Mouse (Mus musculus) heart, embryonic 11.5 days (tissue): Measurements from ENCODE around the gene Caml. TPM values are rescaled to one million over a fixed set of nuclear protein-coding genes. Genes with fewer than 3 reads are reported as not detected.
"Not testable (repeated sequence)": the region's sequence is repeated elsewhere in the genome, so short reads cannot be mapped to it uniquely, and the experiment has no call there.

Experiments used
- ATAC-seq: fragments of 200-750 bp; cut with Nextera tagmentation; replicated peaks from 2 replicates; pipeline ENCODE4 v1.8.0; 2017; ENCODE audit warnings: moderate library complexity; ENCODE audit not compliant: insufficient number of reproducible peaks, low FRiP score, low TSS enrichment
- H3K27ac ChIP-seq: fragments of 300-500 bp; sonication (generic); 2 replicates; pipeline ENCODE4 v1.5.1; 2014; ENCODE audit warnings: mild to moderate bottlenecking, low read depth, low read length
- H3K27me3 ChIP-seq: fragments of 300-500 bp; sonication (generic); 2 replicates; pipeline ENCODE4 v1.6.1; 2014; ENCODE audit warnings: mild to moderate bottlenecking, low read length, mixed read lengths; ENCODE audit not compliant: control insufficient read depth, insufficient read depth
- H3K36me3 ChIP-seq: fragments of 300-500 bp; sonication (generic); 2 replicates; pipeline ENCODE4 v1.6.1; 2014; ENCODE audit warnings: mild to moderate bottlenecking, low read length, moderate library complexity, mixed read lengths; ENCODE audit not compliant: control insufficient read depth, insufficient read depth
- H3K4me1 ChIP-seq: fragments of 300-500 bp; sonication (generic); 2 replicates; pipeline ENCODE4 v1.6.1; 2014; ENCODE audit warnings: low read length; ENCODE audit not compliant: control insufficient read depth, insufficient read depth
- H3K4me2 ChIP-seq: fragments of 300-500 bp; sonication (generic); 2 replicates; pipeline ENCODE4 v1.6.1; 2014; ENCODE audit warnings: mild to moderate bottlenecking, moderate library complexity
- H3K4me3 ChIP-seq: fragments of 300-500 bp; sonication (generic); 2 replicates; pipeline ENCODE4 v1.5.1; 2014; ENCODE audit warnings: low read depth, low read length
- H3K9ac ChIP-seq: fragments of 300-500 bp; sonication (generic); 2 replicates; pipeline ENCODE4 v1.6.1; 2014; ENCODE audit warnings: mild to moderate bottlenecking, low read depth, low read length, moderate library complexity
- H3K9me3 ChIP-seq: fragments of 300-500 bp; sonication (generic); replicated peaks from 2 replicates; pipeline ENCODE4 v1.6.1; 2016; ENCODE audit warnings: low read length; ENCODE audit not compliant: control insufficient read depth
- WGBS: fragments of 180-500 bp; shearing (Covaris S2); extraction: QIAGEN DNeasy Blood & Tissue Kit; methylation state at CpG from one replicate; pipeline ENCODE4 v1.1.7; 2014; ENCODE audit not compliant: insufficient replicate concordance; 5-methylcytosine and 5-hydroxymethylcytosine counted together
- polyA plus RNA-seq: library from polyadenylated mRNA; unstranded; fragments of >200 nt; fragmentation: Nextera tagmentation; extraction: Ambion mirVana; gene quantifications from 2 replicates; pipeline ENCODE4 v1.2.1, GENCODE M21; 2014

Gene Caml
- polyA plus RNA-seq = 36.4 and 38.4 TPM in 2 replicates

DNA sequence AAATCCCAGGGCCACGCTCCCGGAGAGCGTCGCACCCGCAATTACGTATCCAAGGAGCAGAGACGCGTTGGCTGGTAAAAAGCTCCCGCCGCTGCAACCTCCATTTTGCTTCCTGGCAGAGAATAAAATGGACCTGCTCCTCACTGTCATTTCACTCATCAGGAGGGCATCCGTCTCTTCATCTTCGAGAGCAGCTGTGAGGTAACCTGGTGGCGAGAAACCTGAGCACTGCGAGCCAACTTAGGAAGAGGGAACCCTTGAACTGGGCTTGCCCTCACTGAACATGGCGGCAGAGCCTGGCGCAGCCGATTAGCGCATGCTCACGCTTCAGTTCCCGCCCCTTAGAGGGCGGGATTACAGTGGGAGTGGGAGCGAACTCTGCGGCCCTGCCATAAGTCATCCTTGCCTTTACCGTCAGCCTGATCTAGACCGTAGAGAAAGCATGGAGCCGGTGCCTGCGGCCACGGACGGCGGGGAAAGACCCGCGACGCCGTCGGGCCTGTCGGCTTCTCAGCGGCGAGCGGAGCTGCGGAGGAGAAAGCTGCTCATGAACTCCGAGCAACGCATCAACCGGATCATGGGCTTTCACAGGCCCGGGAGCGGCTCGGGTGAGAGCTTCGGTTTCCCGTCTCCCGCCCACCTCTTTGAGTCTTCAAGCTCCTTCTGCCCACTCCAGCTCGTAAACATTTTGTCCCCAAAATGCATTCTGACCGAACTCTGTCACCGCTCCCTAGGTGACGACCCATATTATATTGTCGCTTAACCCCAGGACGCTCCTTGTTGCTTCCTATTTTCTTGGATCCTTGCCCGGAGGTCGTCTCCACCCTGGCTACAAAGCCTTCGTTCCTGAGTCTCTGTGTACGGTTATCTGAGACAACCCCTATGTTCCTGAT lies at the start of gene Caml:
Gene Caml (plus strand): TSS at position 357 of the 893 bp plus-strand sequence.
- peak; percentile 95 for ATAC-seq
- WGBS = under 1% methylated on average over 59 of the region's 59 CpGs
- Histone ChIP-seq H3K27me3 (no peaks in the 10 kb centered on the region), H3K9ac (peak within 1 kb of the TSS; percentile 80), H3K9me3 (no peaks in the 10 kb centered on the region), H3K4me3 (peak within 1 kb of the TSS; percentile 71), H3K4me2 (peak within 1 kb of the TSS; percentile 62), H3K27ac (peak within 1 kb of the TSS; percentile 68), H3K4me1 (peaks cover 5% of the 10 kb centered on the region; the same call in 1 of the 2 replicates), H3K36me3 (peaks cover 2% of the 10 kb centered on the region; the same call in 1 of the 2 replicates)

DNA sequence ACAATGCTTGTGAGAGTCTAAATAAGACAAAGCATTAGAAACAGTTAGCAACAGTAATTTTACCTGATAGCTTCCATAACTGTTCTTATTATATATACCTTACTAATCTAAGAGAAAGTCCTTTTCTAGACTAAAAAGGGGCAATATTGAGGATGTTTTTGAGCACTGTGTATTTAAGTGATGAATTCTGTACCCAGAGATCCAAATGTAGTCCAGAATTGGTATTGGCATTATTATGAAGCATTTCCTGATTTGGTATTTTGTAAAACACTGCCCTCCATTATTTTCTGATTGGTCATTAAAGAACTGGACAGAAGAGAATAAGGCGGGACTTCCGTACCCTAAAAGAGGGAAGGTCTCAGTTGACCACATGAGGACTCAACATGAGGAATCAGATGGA lies 49.4 kb upstream of the Caml start, which contains the start of gene Tmed9:
Gene Tmed9 (plus strand): TSS at position 301 of the 400 bp plus-strand sequence.
- H3K4me1 ChIP-seq = peaks cover 9% of the 10 kb centered on the region
- no peaks in the 10 kb centered on the region for H3K36me3 ChIP-seq
- H3K27ac ChIP-seq = no peak within 1 kb of the TSS
- no peak within 1 kb of the TSS for H3K4me3 ChIP-seq
- no peaks in the 10 kb centered on the region for H3K27me3 ChIP-seq
- ATAC-seq = no peak
- WGBS = 91% methylated on average over 2 of the region's 2 CpGs
- no peak within 1 kb of the TSS for H3K4me2 ChIP-seq
- peaks cover 2% of the 10 kb centered on the region; the same call in 1 of the 2 replicates for H3K9me3 ChIP-seq
- H3K9ac ChIP-seq = no peak within 1 kb of the TSS

DNA sequence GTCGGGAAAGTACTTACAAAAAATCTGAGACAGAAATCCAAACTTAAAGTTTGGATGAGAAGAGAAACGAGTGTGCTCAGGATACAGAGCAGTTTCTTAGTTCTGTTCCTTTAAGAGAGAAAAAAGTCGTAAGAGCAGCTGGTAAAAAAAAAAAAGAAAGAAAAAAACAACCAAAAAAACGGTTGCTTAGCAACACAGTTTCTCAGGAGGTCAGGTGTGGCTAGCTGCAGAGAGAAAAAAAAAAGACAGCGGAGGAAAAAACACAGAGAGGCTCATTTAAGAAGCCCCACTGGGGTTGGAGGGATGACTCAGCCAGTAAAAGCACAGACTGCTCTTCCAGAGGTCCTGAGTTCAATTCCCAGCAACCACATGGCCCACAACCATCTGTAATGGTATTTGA lies 48.5 kb upstream of the Caml start:
- no peak overlapping the region for H3K27ac ChIP-seq
- H3K4me2 ChIP-seq = no peak overlapping the region
- no peak overlapping the region for H3K9ac ChIP-seq
- H3K9me3 ChIP-seq = peaks cover 2% of the 10 kb centered on the region; the same call in 1 of the 2 replicates
- WGBS = 71% methylated on average over 5 of the region's 5 CpGs
- ATAC-seq = no peak
- H3K27me3 ChIP-seq = no peaks in the 10 kb centered on the region
- peaks cover 7% of the 10 kb centered on the region for H3K4me1 ChIP-seq
- no peaks in the 10 kb centered on the region for H3K36me3 ChIP-seq
- H3K4me3 ChIP-seq = no peak overlapping the region

DNA sequence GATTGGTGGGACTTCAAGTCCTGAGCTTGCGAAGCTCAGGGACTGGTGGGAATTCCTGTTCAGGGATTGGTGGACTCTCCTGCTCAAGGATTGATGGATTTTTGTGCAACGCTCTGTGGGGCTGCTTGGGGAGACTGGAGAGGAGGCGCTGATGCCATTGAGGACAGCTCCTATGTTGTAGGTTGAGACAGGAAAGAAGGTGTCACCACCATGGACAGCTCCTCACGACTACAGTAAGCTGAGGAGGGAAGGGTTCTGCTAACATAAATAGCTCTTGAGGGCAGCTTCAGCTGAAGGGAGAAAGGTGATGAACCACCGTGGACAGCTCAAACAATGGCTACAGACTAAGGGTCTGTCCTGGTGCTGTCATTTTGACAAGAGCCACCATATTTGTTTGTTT lies 46.9 kb upstream of the Caml start:
- no peaks in the 10 kb centered on the region for H3K27me3 ChIP-seq
- H3K36me3 ChIP-seq = no peaks in the 10 kb centered on the region
- H3K9ac ChIP-seq = no peak overlapping the region
- no peak overlapping the region for H3K4me2 ChIP-seq
- H3K27ac ChIP-seq = no peak overlapping the region
- peaks cover 2% of the 10 kb centered on the region; the same call in 1 of the 2 replicates for H3K9me3 ChIP-seq
- no peaks in the 10 kb centered on the region for H3K4me1 ChIP-seq
- WGBS = 53% methylated on average over 5 of the region's 5 CpGs
- ATAC-seq = no peak
- H3K4me3 ChIP-seq = no peak overlapping the region

DNA sequence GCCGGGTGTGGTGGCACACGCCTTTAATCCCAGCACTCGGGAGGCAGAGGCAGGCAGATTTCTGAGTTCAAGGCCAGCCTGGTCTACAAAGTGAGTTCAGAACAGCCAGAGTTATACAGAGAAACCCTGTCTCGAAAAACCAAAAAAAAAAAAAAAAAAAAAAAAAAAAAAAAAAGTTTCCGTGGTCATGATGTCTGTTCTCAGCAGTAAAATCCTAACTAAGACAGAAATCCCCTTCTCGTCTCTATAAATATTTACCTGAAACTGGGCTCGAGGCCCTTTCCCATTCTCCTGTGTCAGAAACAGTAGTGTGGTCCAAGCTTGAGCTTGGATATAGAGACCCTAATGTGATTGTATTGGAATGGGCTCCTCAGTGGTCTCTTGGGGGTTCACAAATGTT lies 45.9 kb upstream of the Caml start:
- 81% methylated on average over 7 of the region's 7 CpGs for WGBS

DNA sequence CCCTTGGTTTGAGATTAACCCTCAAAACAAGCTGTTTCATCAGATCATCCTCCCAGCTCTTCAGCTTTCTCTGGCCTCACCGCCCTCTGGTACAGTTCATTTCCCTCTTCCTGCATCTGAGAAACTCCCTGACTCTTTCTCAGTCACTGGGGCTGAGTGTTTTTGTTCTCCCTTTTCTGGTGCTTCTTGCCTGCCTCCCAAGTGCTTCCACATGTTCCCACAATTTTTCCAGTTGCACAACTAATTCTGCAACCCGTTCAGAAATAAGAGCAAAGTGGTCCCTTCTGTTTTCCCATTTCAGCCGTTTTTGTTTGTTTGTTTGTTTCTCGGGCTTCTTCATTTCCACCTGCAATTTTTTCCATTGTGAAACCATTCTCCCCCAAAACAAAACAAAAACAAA lies 44.7 kb upstream of the Caml start:
- H3K9me3 ChIP-seq = peaks cover 2% of the 10 kb centered on the region; the same call in 1 of the 2 replicates
- no peak overlapping the region for H3K4me2 ChIP-seq
- WGBS = 73% methylated on average over 4 of the region's 4 CpGs
- H3K27ac ChIP-seq = no peak overlapping the region
- no peak overlapping the region for H3K4me3 ChIP-seq
- H3K27me3 ChIP-seq = no peaks in the 10 kb centered on the region
- no peak overlapping the region for H3K9ac ChIP-seq
- ATAC-seq = no peak
- H3K36me3 ChIP-seq = no peaks in the 10 kb centered on the region
- H3K4me1 ChIP-seq = no peaks in the 10 kb centered on the region

More for the DNA sequence above, 45.9 kb upstream of the Caml start:
- H3K36me3 ChIP-seq, H3K27ac ChIP-seq, H3K9ac ChIP-seq, ATAC-seq, H3K27me3 ChIP-seq, H3K4me2 ChIP-seq, H3K4me3 ChIP-seq, H3K4me1 ChIP-seq, H3K9me3 ChIP-seq: not testable (repeated sequence)

DNA sequence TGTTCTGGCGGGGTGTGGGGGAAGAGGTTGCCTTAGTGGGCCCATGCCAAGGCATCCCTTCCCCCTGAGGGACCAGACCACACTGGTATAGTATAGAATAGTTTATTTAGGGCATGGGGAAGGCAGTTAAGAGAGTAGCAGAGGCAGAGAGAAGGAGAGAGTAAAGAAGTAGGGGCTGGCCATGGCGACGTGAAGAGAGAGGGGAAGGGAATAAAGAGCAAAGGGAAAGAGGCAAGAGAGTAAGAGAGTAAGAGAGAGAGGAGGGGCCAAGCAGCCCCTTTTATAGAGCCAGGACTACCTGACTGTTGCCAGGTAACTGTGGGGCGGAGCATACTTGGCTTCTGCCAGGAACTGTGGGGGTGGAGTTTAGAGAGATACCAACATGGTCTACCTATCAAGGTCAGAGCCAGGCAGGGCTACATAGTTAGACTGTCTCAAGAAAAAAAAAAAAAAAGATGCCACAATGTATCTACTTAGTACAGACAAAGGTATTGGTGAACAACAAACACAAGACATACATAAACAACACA lies 30.8 kb upstream of the Caml start:
- Histone ChIP-seq H3K4me2 (no peak overlapping the region), H3K4me1 (peaks cover 8% of the 10 kb centered on the region), H3K9me3 (no peaks in the 10 kb centered on the region), H3K4me3 (no peak overlapping the region), H3K27ac (no peak overlapping the region), H3K9ac (no peak overlapping the region), H3K27me3 (no peaks in the 10 kb centered on the region), H3K36me3 (peaks cover 15% of the 10 kb centered on the region)
- no peak for ATAC-seq
- WGBS = 76% methylated on average over 4 of the region's 4 CpGs

DNA sequence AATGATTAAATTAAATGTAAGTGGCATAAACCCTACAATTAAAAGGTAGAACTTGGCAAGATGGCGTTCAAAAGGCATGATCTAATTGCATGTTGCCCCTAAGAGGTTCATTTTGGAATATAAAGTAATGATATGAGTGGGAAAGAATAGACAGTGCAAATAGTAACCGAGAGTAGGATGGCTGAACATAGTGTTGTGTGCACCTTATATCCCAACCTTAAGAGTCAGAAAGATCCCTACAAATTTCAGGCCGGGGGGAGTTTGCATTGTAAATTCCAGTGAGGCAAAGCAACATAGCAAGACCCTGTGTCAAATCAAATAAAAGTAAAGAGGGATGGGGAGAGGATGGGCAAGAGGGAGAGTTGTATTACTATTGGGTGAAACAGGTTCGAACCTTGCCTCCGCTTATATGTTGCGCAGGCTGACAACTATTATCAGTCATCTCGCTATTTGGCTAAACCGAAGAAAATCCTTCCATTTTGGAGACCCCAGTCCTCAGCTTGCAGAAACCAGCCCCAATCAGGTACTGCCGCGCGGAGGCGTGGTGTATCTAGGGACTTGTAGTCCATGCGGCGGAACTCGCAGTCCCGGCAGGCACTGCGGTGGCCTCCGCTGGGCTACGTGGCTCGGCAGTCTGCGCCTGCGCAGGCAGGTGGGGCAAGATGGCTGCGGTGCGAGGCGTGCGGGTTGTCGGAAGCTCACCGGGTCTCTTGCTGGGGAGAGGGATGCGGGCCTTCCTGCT lies 30.1 kb upstream of the Caml start:
- peaks cover 8% of the 10 kb centered on the region for H3K4me1 ChIP-seq
- 4% methylated on average over 29 of the region's 29 CpGs for WGBS
- peak overlapping the region; percentile 90 for H3K9ac ChIP-seq
- peak overlapping the region; percentile 89 for H3K4me3 ChIP-seq
- peaks cover 20% of the 10 kb centered on the region for H3K36me3 ChIP-seq
- ATAC-seq = peak; percentile 96
- H3K9me3 ChIP-seq = no peaks in the 10 kb centered on the region
- peak overlapping the region; percentile 65 for H3K4me2 ChIP-seq
- H3K27me3 ChIP-seq = no peaks in the 10 kb centered on the region
- H3K27ac ChIP-seq = peak overlapping the region; percentile 52; the same call in 1 of the 2 replicates
